In the genomic region with DNA sequence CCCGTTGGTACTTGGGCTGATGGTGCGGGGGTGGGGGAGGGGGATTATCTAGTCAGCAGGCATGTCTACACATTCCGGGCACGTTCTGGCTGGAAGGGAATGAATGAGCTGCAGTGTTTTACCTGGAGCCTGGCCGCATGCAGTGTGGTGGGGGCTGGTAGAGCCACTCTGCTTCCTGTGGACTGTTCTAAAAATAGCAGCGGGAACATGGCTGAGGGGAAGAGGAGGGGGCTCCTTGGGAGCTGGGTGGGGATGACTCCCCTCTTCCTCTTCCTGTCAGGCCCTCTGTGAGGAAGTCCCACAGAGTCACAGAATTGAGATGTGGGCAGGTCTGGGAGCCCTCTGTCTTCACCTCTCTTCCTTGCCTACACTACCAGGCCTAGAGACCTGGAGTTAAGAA, we compare ENCODE assay signal across 8 mouse cellular contexts.
DNase-seq lines count a peak whose midpoint lies in the region; ATAC-seq lines count a peak whose summit lies in the region.

No protein-coding gene starts in this region.

- H3K36me3 ChIP-seq in midbrain, embryonic 13.5 days: no peaks in the 10 kb centered on the region

- peaks cover 45% of the 10 kb centered on the region for H3K4me1 ChIP-seq in midbrain, embryonic 13.5 days (replicated peaks)

- ATAC-seq in frontal cortex, adult (ENCODE audit: low TSS enrichment): 0 out of 2 replicates have a peak, but pooled peaks have one; percentile 10
- peak; percentile 85 for ATAC-seq in midbrain, embryonic 13.5 days
- ATAC-seq in erythroblast, adult 5-6 weeks (replicated peaks; ENCODE audit: low FRiP score, poor library complexity, severe bottlenecking): no peak

- no peak for DNase-seq in frontal cortex, postnatal 25 days (ENCODE audit: low spot score in 2 of 2)
- DNase-seq in R1 (ENCODE audit: low read depth, low spot score): peak; percentile 92
- DNase-seq in forelimb bud, embryonic 11.5 days (ENCODE audit: low read depth, low spot score): peak; percentile 51
- DNase-seq in kidney, postnatal 14 days: peak; percentile 44
- DNase-seq in adrenal gland, postnatal 4 days (ENCODE audit: low spot score in 2 of 2): no peak

- H3K9ac ChIP-seq in midbrain, embryonic 13.5 days (replicated peaks): 0 out of 2 replicates have a peak overlapping the region, but pooled peaks have one; percentile 17

- no peak overlapping the region for H3K4me3 ChIP-seq in midbrain, embryonic 13.5 days (replicated peaks)

- 11% methylated on average over 6 of the region's 6 CpGs for WGBS in midbrain, embryonic 13.5 days

- H3K27ac ChIP-seq in midbrain, embryonic 13.5 days: peak overlapping the region; percentile 74

- H3K27me3 ChIP-seq in midbrain, embryonic 13.5 days: no peaks in the 10 kb centered on the region

- 0 out of 2 replicates have a peak overlapping the region, but pooled peaks have one; percentile 8 for H3K4me2 ChIP-seq in midbrain, embryonic 13.5 days (replicated peaks)

- no peaks in the 10 kb centered on the region for H3K9me3 ChIP-seq in midbrain, embryonic 13.5 days

Comparison
In these comparisons a context has a peak if more than half of its experiments do, and no peak if none do; other contexts are left out.
1. DNase-seq: peak in R1 (single experiment), forelimb bud, embryonic 11.5 days (single experiment) and kidney, postnatal 14 days (single experiment); none in frontal cortex, postnatal 25 days (0 of 2) and adrenal gland, postnatal 4 days (0 of 2).